Mouse (Mus musculus) liver, embryonic 14.5 days (tissue): ENCODE data around the gene 3110040M04Rik. TPM values are rescaled to one million over a fixed set of nuclear protein-coding genes. Genes with fewer than 3 reads are reported as not detected.

Source experiments
- ATAC-seq: fragments of 200-750 bp; cut with Nextera tagmentation; 2 replicates; pipeline ENCODE4 v1.8.0; 2017; ENCODE audit warnings: moderate number of reproducible peaks, mild to moderate bottlenecking, moderate library complexity; ENCODE audit not compliant: insufficient read depth
- DNase-seq, 3 experiments: peaks; one replicate each; pipeline ENCODE4 v3.0.0-alpha.2; 2012 to 2013; ENCODE audit warnings: low read depth in 3 of 3, low spot score in 3 of 3
- H3K27ac ChIP-seq: fragments of 300-500 bp; sonication (generic); 2 replicates; pipeline ENCODE4 v1.5.1; 2014; ENCODE audit warnings: moderate library complexity, mild to moderate bottlenecking, control low read depth, inconsistent platforms
- H3K27me3 ChIP-seq: fragments of 300-500 bp; sonication (generic); 2 replicates; pipeline ENCODE4 v1.6.1; 2014; ENCODE audit warnings: mild to moderate bottlenecking, low read length, moderate library complexity; ENCODE audit not compliant: control insufficient read depth, insufficient read depth
- H3K36me3 ChIP-seq: fragments of 300-500 bp; sonication (generic); replicated peaks from 2 replicates; pipeline ENCODE4 v1.6.1; 2014; ENCODE audit warnings: low read depth; ENCODE audit not compliant: control insufficient read depth, insufficient read depth
- H3K4me1 ChIP-seq, 2 experiments: fragments of 200-500 bp in 1 of 2; fragments of 300-500 bp in 1 of 2; sonication (generic) in 1 of 2; replicated peaks; 2 replicates each; pipeline ENCODE4 v1.6.1; 2012 to 2014; ENCODE audit warnings: antibody characterized with exemption in 1 of 2, inconsistent platforms in 1 of 2, low read length in 1 of 2; ENCODE audit not compliant: control insufficient read depth in 2 of 2, insufficient read depth in 2 of 2
- H3K4me2 ChIP-seq: fragments of 300-500 bp; sonication (generic); 2 replicates; pipeline ENCODE4 v1.6.1; 2014; ENCODE audit warnings: low read depth, mild to moderate bottlenecking, control low read depth, moderate library complexity
- H3K4me3 ChIP-seq, 2 experiments: fragments of 200-500 bp in 1 of 2; fragments of 300-500 bp in 1 of 2; sonication (generic) in 1 of 2; 2 replicates each; pipeline ENCODE4 v1.5.1; 2012 to 2014; ENCODE audit warnings: low read depth in 2 of 2, low read length in 2 of 2, mild to moderate bottlenecking in 2 of 2, control low read depth in 1 of 2, inconsistent platforms in 1 of 2, moderate library complexity in 1 of 2; ENCODE audit not compliant: insufficient read depth in 1 of 2
- H3K9ac ChIP-seq: fragments of 300-500 bp; sonication (generic); replicated peaks from 2 replicates; pipeline ENCODE4 v1.6.1; 2014; ENCODE audit warnings: mild to moderate bottlenecking, control low read depth, moderate library complexity
- H3K9me3 ChIP-seq: fragments of 300-500 bp; sonication (generic); 2 replicates; pipeline ENCODE4 v1.6.1; 2016; ENCODE audit warnings: low read length, mixed read lengths; ENCODE audit not compliant: control insufficient read depth
- CTCF ChIP-seq: IDR thresholded peaks from 2 replicates; pipeline ENCODE4 v1.5.1; 2016; ENCODE audit warnings: antibody characterized with exemption, low read depth, control low read depth
- EP300 ChIP-seq: IDR thresholded peaks from 2 replicates; pipeline ENCODE4 v1.6.1; 2016; ENCODE audit warnings: antibody characterized with exemption, low read depth
- WGBS: fragments of 180-500 bp; shearing (Covaris S2); extraction: QIAGEN DNeasy Blood & Tissue Kit; methylation state at CpG from one replicate; pipeline ENCODE4 v1.1.7; 2014; ENCODE audit not compliant: insufficient replicate concordance; 5-methylcytosine and 5-hydroxymethylcytosine counted together
- polyA plus RNA-seq, 2 experiments: library from polyadenylated mRNA; depleted of rRNA in 1 of 2; stranded (reverse) in 1 of 2; unstranded in 1 of 2; fragments of >200 nt; fragmentation: Nextera tagmentation in 1 of 2; extraction: Ambion mirVana in 1 of 2; gene quantifications; 2 replicates each; pipeline versions ENCODE4 v1.2.1 to v1.2.3; 2012 to 2014

Gene 3110040M04Rik
- polyA plus RNA-seq, 2 experiments, result 1.2 to 1.3 TPM

DNA sequence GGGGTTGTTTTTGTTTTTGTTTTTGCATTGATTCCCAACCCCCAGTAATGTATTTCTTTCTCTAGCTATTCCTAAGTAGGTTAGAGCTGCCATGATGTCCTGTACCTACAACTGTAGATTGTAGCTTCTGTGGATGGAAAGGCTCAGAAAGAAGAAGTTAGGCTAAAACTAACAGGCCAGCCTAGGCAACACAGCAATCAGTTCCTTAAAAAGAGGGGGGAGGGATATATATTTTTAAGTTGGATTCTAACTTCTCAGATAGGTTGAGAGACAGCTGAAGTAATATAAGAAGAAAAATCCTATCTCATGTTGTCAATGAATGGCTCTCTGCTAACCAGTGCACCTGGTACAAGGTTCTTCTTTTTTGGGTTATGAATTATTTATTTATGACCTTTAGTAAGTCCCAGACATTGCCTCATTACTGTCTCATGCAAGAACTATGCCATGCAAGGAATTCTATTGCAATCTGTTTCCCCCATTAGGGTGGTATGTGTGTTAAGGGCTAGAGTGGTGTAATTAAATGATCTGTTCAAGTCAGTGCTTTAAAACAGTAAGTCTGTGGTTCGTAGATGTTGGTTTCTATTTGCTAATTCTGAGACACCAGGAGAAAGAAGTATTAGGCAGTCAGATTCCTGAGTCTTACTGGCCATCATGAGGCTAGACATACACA lies 24.5 kb downstream of the 3110040M04Rik start:
- no peak overlapping the region for H3K4me3 ChIP-seq
- H3K4me2 ChIP-seq, result no peak overlapping the region
- H3K9ac ChIP-seq, result no peak overlapping the region
- no peaks in the 10 kb centered on the region for H3K27me3 ChIP-seq
- H3K27ac ChIP-seq, result no peak overlapping the region
- no peaks in the 10 kb centered on the region for H3K36me3 ChIP-seq
- no peaks in the 10 kb centered on the region for H3K9me3 ChIP-seq
- TF ChIP-seq CTCF (no peak), EP300 (no peak)
- DNase-seq, result no peak
- ATAC-seq, result no peak
- WGBS, result 49% methylated on average over 1 of the region's 1 CpGs
- H3K4me1 ChIP-seq, result no peaks in the 10 kb centered on the region

DNA sequence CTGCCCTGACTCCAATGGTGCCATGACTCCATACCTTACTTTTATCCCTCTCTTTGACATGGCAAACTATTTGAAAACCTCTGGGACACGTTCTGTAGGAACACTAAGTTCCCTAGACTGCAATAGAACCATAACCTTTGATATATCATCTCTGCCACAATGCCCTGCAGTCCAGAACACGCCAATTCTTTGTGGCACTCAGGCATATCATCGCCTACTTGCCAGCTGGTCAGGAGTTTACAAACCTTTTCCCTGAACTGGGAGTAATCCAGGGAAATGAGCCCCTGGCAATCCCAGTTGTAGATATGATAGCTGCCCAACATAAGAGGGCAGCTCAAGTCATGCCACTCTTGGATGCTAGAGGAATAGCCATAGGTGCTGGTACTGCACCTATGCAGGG lies 28.4 kb downstream of the 3110040M04Rik start:
- Histone ChIP-seq H3K27me3 (no peaks in the 10 kb centered on the region), H3K4me3 (no peak overlapping the region), H3K27ac (no peak overlapping the region), H3K36me3 (no peaks in the 10 kb centered on the region), H3K4me1 (no peaks in the 10 kb centered on the region), H3K9ac (no peak overlapping the region), H3K4me2 (no peak overlapping the region), H3K9me3 (no peaks in the 10 kb centered on the region)
- WGBS, result 58% methylated on average over 3 of the region's 3 CpGs
- DNase-seq (no peak), ATAC-seq (no peak)
- TF ChIP-seq CTCF (no peak), EP300 (no peak)

DNA sequence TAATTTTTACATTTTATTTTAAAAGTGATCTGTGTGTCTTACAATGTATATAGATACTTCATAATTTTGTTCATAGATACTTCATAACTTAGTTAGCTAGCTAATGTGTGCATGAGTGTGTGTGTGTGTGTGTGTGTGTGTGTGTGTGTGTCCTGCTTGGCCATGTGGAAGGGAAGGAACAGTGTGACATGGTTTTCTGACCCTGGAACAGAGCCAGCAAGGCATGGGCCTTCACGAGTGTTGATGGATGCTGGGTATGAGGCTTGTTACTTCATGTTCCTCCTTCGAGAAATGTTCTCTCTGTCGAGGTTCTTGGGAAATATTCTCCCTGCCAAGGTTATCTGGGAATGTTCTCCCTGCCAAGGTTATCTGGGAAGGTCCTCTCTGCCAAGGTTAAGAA lies 29.8 kb downstream of the 3110040M04Rik start:
- TF ChIP-seq CTCF (no peak), EP300 (no peak)
- H3K4me2 ChIP-seq, result no peak overlapping the region
- no peaks in the 10 kb centered on the region for H3K27me3 ChIP-seq
- no peaks in the 10 kb centered on the region for H3K9me3 ChIP-seq
- no peak for ATAC-seq
- H3K9ac ChIP-seq, result no peak overlapping the region
- DNase-seq, result no peak
- no peak overlapping the region for H3K27ac ChIP-seq
- H3K36me3 ChIP-seq, result no peaks in the 10 kb centered on the region
- no peak overlapping the region for H3K4me3 ChIP-seq
- peaks cover 0 to 6% of the 10 kb centered on the region in 2 experiments; a peak in 2 of 4 replicates for H3K4me1 ChIP-seq
- WGBS, result 64% methylated on average over 3 of the region's 3 CpGs

DNA sequence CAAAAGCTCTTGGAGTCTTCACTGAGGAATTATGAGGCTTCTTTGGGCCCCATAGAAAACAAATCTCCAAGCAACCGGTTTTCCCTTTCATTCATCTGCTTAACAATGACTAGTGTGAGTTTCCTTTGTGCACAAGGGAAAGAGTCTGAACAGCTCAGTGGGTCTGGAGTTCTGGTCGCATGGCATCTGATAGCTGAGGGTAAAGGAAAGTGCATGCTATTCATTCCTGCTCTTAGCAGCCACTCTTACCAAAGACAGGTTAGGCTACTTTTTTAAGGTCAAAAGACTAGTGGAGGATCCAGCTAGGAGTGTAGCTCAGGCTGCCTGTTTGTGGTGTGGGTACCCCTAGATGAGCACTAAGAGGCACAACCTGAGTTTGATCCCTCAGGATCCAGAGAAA lies 31.7 kb downstream of the 3110040M04Rik start:
- 44% methylated on average over 2 of the region's 2 CpGs for WGBS
- no peak overlapping the region for H3K27ac ChIP-seq
- no peak for TF ChIP-seq CTCF
- no peak for TF ChIP-seq EP300
- no peaks in the 10 kb centered on the region for H3K36me3 ChIP-seq
- no peak overlapping the region for H3K4me2 ChIP-seq
- H3K27me3 ChIP-seq, result no peaks in the 10 kb centered on the region
- H3K4me3 ChIP-seq, result no peak overlapping the region
- H3K4me1 ChIP-seq, result peaks cover 0 to 9% of the 10 kb centered on the region in 2 experiments; a peak in 2 of 4 replicates
- no peak for DNase-seq
- H3K9ac ChIP-seq, result no peak overlapping the region
- ATAC-seq, result no peak
- H3K9me3 ChIP-seq, result no peaks in the 10 kb centered on the region

DNA sequence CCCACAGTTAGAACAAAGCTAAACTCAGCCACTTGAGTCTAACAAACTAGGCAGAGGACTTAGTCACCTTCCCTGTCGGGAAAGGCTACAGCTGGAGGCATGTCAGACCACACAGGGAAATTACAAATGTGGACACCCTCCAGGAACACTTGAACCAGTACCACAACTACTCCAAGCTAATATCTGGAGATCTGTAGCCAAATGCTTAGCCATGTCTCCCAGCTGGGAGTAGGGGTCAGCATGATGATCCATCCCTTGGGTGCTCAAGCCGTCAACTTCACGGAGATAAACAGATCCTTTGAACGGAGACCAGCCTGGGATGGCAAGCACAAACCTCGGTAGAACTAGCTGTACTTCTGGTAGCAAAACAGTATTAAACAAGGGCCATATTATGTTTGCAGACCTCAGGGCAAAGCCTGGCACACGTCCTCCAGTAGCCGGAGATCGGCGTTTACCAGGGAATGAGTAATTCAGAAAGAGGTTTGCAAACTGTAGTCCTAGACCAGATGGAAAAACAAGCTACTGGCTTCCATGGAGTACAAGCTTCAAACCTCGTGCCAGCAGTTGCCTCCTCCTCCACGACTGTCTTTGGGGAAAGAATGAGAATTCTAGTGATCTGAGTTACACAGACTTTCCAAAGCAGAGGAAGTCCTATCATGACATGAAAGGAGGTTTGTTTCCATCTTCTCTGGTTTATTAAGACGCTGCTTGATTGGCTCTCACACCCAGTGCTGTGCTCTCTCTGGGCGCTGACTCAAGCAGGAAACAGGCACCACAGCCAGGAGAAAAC lies 32.4 kb downstream of the 3110040M04Rik start:
- WGBS, result 51% methylated on average over 13 of the region's 13 CpGs
- TF ChIP-seq CTCF (no peak), EP300 (no peak)
- no peak for ATAC-seq
- Histone ChIP-seq H3K27me3 (no peaks in the 10 kb centered on the region), H3K36me3 (no peaks in the 10 kb centered on the region), H3K9ac (no peak overlapping the region), H3K9me3 (no peaks in the 10 kb centered on the region), H3K4me1 (peaks cover 0 to 9% of the 10 kb centered on the region in 2 experiments; a peak in 2 of 4 replicates), H3K4me2 (no peak overlapping the region), H3K4me3 (no peak overlapping the region), H3K27ac (no peak overlapping the region)
- no peak for DNase-seq
